Mouse (Mus musculus): ENCODE measurements at regions not wholly inside any gene's neighbourhood (a gene's known extent, or its start where the extent isn't known, plus 50 kb on each side); places are given as distances from the start of the nearest gene placed in this dataset.

DNA sequence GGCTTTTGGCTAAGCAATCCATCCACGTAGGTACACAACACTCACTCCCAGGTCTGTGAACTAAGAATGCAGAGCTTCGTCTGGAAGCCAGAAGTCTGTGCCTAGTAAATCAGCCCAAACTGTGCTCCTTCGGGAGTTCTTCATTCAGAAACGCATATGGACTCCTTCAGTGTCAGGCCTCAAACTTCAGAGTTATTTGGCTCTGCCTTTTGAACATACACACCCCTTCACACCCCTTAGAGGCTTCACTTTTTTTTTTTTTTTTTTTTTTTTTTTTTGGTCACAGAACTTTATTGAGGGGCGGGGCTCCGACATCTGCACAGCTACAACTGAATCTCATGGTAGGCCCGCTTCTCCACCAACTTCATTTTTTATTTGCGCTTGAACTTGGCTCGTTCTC lies 120.1 kb upstream of the Gm37988 start:
- no peak for DNase-seq

- DNase-seq = no peak
Observed at GRCm38 (mm10) chr1:4689096-4689495, 118.6 kb upstream of the Gm37988 start.

- DNase-seq = no peak
Observed at GRCm38 (mm10) chr1:4703316-4703715, 104.4 kb upstream of the Gm37988 start.

DNA sequence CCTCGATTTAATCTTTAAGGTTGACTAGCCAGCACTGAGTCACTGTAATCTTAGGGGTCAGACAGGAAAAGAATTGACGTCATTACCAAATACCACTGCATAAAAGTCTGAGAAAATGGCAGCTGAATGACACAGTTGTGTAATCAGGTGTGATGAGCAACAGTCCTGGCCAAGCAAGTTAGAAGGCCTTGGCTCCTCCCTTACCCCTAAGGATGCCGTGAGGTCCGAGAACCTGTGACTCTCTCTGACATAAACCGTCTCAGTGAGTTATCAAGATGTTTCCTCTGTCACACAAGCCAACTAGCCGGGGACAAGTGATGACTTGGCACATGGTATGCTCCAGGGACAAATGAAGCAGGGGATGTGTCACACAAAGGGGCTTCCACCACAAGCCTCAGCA lies 101.5 kb upstream of the Gm37988 start:
- no peak for DNase-seq

DNA sequence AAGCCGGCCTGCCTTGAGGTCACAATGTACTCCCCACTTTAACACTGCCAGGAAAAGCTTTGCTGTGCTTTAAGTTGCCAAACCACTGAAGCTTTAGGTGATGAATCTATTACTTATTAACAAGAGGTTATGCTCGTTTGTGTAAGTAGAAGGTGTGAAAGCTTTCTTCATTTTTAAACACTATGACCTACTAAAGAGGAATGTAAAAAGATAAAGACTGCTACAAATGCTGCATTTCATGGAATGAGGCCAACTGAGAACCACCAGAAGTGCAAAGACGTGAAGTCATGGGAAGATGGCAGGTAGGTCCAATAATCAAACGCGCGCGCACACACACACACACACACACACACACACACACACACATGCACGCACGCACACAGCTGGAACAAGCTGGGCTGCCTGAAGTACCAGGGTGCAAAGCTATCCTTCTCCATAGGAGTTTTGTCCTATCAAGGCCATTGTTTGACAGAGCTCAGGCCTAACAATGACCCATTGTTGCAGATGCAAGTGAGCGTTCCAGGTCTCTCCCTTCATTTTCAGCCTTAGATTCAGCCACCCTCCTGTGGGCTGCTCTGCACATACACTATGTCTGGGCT lies 85.3 kb upstream of the Gm37988 start:
- no peak for DNase-seq
